12 mouse cellular contexts compared by ENCODE assay signal in genomic region chr11:96972906-96973305, GRCm38 (mm10). TPM values are rescaled to one million over a fixed set of nuclear protein-coding genes. Genes with fewer than 3 reads are reported as not detected.
A peak's percentile ranks its signal among the peaks of the same experiment; 100 is the strongest.
DNase-seq lines count a peak whose midpoint lies in the region; ATAC-seq lines count a peak whose summit lies in the region.
"Had no signal": no experiment of that assay in that cellular context is flagged by ENCODE, and none has a peak within 500 bp of the region (broad histone marks: within the 10 kb centered on the region; RNA-seq: fewer than 3 reads in every experiment).

No protein-coding gene starts in this region.

- no peak overlapping the region for H3K4me2 ChIP-seq in liver, embryonic 15.5 days
- 0 out of 2 replicates have a peak overlapping the region, but pooled peaks have one; percentile 2 for H3K4me2 ChIP-seq in embryonic facial prominence, embryonic 14.5 days (ENCODE audit: low read depth, low read length)
- H3K4me2 ChIP-seq: lung, embryonic 15.5 days had no signal

- ATAC-seq in liver, embryonic 15.5 days (ENCODE audit: insufficient read depth), result no peak
- ATAC-seq in embryonic facial prominence, embryonic 14.5 days (ENCODE audit: low read depth), result no peak

- intact Hi-C loops in heart, postnatal 36 days (cut with DNase I), result no loop called here

- H3K4me3 ChIP-seq in liver, embryonic 15.5 days (replicated peaks), result no peak overlapping the region
- no peak overlapping the region for H3K4me3 ChIP-seq in embryonic facial prominence, embryonic 14.5 days (ENCODE audit: low read depth, low read length)
- H3K4me3 ChIP-seq: lung, embryonic 15.5 days had no signal

- H3K9ac ChIP-seq in liver, embryonic 15.5 days, result no peak overlapping the region
- no peak overlapping the region for H3K9ac ChIP-seq in embryonic facial prominence, embryonic 14.5 days (ENCODE audit: low read depth, low read length)
- H3K9ac ChIP-seq: lung, embryonic 15.5 days had no signal

- H3K9me3 ChIP-seq in liver, embryonic 15.5 days (replicated peaks), result no peaks in the 10 kb centered on the region
- no peaks in the 10 kb centered on the region for H3K9me3 ChIP-seq in embryonic facial prominence, embryonic 14.5 days (ENCODE audit: control insufficient read depth, low read length)
- H3K9me3 ChIP-seq: lung, embryonic 15.5 days had no signal

- H3K27me3 ChIP-seq in liver, embryonic 15.5 days, result no peaks in the 10 kb centered on the region
- no peaks in the 10 kb centered on the region for H3K27me3 ChIP-seq in embryonic facial prominence, embryonic 14.5 days (replicated peaks; ENCODE audit: control insufficient read depth, insufficient read depth, low read length)
- H3K27me3 ChIP-seq: lung, embryonic 15.5 days had no signal

- H3K4me1 ChIP-seq in liver, embryonic 15.5 days (replicated peaks), result peaks cover 75% of the 10 kb centered on the region
- peaks cover 56% of the 10 kb centered on the region for H3K4me1 ChIP-seq in embryonic facial prominence, embryonic 14.5 days (ENCODE audit: control insufficient read depth, insufficient read depth, low read length)

- DNase-seq in heart, adult 18-20 months, result peak; percentile 49 to 66
- DNase-seq in heart, postnatal 36 days, result no peak
- DNase-seq in liver, result no peak
- DNase-seq in embryonic facial prominence, embryonic 14.5 days (ENCODE audit: low spot score), result peak; percentile 76
- peak; percentile 54 for DNase-seq in skeletal muscle tissue, adult 2 months (ENCODE audit: low read depth, low spot score)
- no peak for DNase-seq in thymus, postnatal 25 days
- DNase-seq in adrenal gland, postnatal 25 days, result no peak

- 79% methylated on average over 5 of the region's 5 CpGs for WGBS in liver, embryonic 15.5 days (ENCODE audit: insufficient replicate concordance)
- 49% methylated on average over 5 of the region's 5 CpGs for WGBS in embryonic facial prominence, embryonic 14.5 days

- H3K27ac ChIP-seq in liver, embryonic 15.5 days (replicated peaks), result peak overlapping the region; percentile 39; the same call in 1 of the 2 replicates
- H3K27ac ChIP-seq in embryonic facial prominence, embryonic 14.5 days (replicated peaks; ENCODE audit: low read depth, low read length), result peak overlapping the region; percentile 80
- H3K27ac ChIP-seq: lung, embryonic 15.5 days had no signal

- H3K36me3 ChIP-seq in liver, embryonic 15.5 days (replicated peaks), result no peaks in the 10 kb centered on the region; the same call in 1 of the 2 replicates
- no peaks in the 10 kb centered on the region for H3K36me3 ChIP-seq in embryonic facial prominence, embryonic 14.5 days (ENCODE audit: control insufficient read depth, insufficient read depth, low read length)
- H3K36me3 ChIP-seq: lung, embryonic 15.5 days had no signal

RNA-seq across cellular contexts. Expression of gene Sp2, which starts 9.9 kb away (rescaled TPM):
- total RNA-seq in heart, adult 18-20 months (2021), result 10 to 100 TPM in 1 of 2 experiments, 1 to 10 TPM in 1; 7.4 to 10.3 TPM
- total RNA-seq in heart, postnatal 36 days (2021), result 10 to 100 TPM; 10.3 to 13.8 TPM
- 17.6 and 18.0 TPM in 2 replicates for polyA plus RNA-seq in liver, embryonic 15.5 days (2015; fragmentation: Nextera tagmentation; extraction: Ambion mirVana)
- 15.2 and 16.2 TPM in 2 replicates for polyA plus RNA-seq in embryonic facial prominence, embryonic 14.5 days (2014; fragmentation: Nextera tagmentation; extraction: Ambion mirVana)
- 18.2 and 18.8 TPM in 2 replicates for total RNA-seq in adrenal gland, postnatal 25 days (2021)

RNA-seq across cellular contexts. Expression of gene Pnpo, which starts 29.1 kb away (rescaled TPM):
- 10 to 100 TPM; 16.7 to 17.4 TPM for total RNA-seq in heart, adult 18-20 months (2021)
- 10 to 100 TPM; 12.8 to 13.9 TPM for total RNA-seq in heart, postnatal 36 days (2021)
- polyA plus RNA-seq in liver, embryonic 15.5 days (2015; fragmentation: Nextera tagmentation; extraction: Ambion mirVana), result 719 and 785 TPM in 2 replicates
- polyA plus RNA-seq in embryonic facial prominence, embryonic 14.5 days (2014; fragmentation: Nextera tagmentation; extraction: Ambion mirVana), result 26.8 and 27.4 TPM in 2 replicates
- total RNA-seq in adrenal gland, postnatal 25 days (2021), result 32.0 and 36.3 TPM in 2 replicates

RNA-seq across cellular contexts. Expression of gene Sp6, which starts 40.3 kb away (rescaled TPM):
- total RNA-seq in heart, adult 18-20 months (2021), result under 1 TPM in 1 of 2 experiments, not detected in 1; 0.21 TPM
- under 1 TPM in 1 of 2 experiments, not detected in 1; 0.14 TPM for total RNA-seq in heart, postnatal 36 days (2021)
- polyA plus RNA-seq in liver, embryonic 15.5 days (2015; fragmentation: Nextera tagmentation; extraction: Ambion mirVana), result 0.03 and 0.05 TPM in 2 replicates
- polyA plus RNA-seq in embryonic facial prominence, embryonic 14.5 days (2014; fragmentation: Nextera tagmentation; extraction: Ambion mirVana), result 2.1 and 2.9 TPM in 2 replicates
- total RNA-seq in adrenal gland, postnatal 25 days (2021), result 0.33 and 0.39 TPM in 2 replicates
- polyA plus RNA-seq: intestine, embryonic 14.5 days had no signal

RNA-seq across cellular contexts. Expression of gene Prr15l, which starts 45.0 kb away (rescaled TPM):
- total RNA-seq in heart, adult 18-20 months (2021), result 1 to 10 TPM in 1 of 2 experiments, under 1 TPM in 1; 0.79 to 2.2 TPM
- 1 to 10 TPM in 1 of 2 experiments, under 1 TPM in 1; 0.73 to 1.8 TPM for total RNA-seq in heart, postnatal 36 days (2021)
- 5.9 and 6.1 TPM in 2 replicates for polyA plus RNA-seq in liver, embryonic 15.5 days (2015; fragmentation: Nextera tagmentation; extraction: Ambion mirVana)
- polyA plus RNA-seq in embryonic facial prominence, embryonic 14.5 days (2014; fragmentation: Nextera tagmentation; extraction: Ambion mirVana), result 3.1 and 4.7 TPM in 2 replicates
- total RNA-seq in adrenal gland, postnatal 25 days (2021), result 0.27 and 0.76 TPM in 2 replicates
- total RNA-seq: common myeloid progenitor, adult 5-6 weeks; left cerebral cortex, postnatal 4 days had no signal

RNA-seq across cellular contexts. Expression of gene Cdk5rap3, which starts 56.6 kb away (rescaled TPM):
- 10 to 100 TPM; 23.4 to 25.1 TPM for total RNA-seq in heart, adult 18-20 months (2021)
- 10 to 100 TPM; 22.7 to 23.7 TPM for total RNA-seq in heart, postnatal 36 days (2021)
- polyA plus RNA-seq in liver, embryonic 15.5 days (2015; fragmentation: Nextera tagmentation; extraction: Ambion mirVana), result 33.7 and 40.6 TPM in 2 replicates
- polyA plus RNA-seq in embryonic facial prominence, embryonic 14.5 days (2014; fragmentation: Nextera tagmentation; extraction: Ambion mirVana), result 65.5 and 83.4 TPM in 2 replicates
- 50.1 and 62.8 TPM in 2 replicates for total RNA-seq in adrenal gland, postnatal 25 days (2021)

Comparison
In these comparisons a context has a peak if more than half of its experiments do, and no peak if none do; other contexts are left out.
1. DNase-seq: peak in heart, adult 18-20 months (2 of 2), embryonic facial prominence, embryonic 14.5 days (single experiment) and skeletal muscle tissue, adult 2 months (single experiment); none in heart, postnatal 36 days (0 of 2), liver (single experiment), thymus, postnatal 25 days (single experiment) and adrenal gland, postnatal 25 days (single experiment).